Mouse (Mus musculus): ENCODE measurements around the gene Triml2. TPM values are rescaled to one million over a fixed set of nuclear protein-coding genes. Genes with fewer than 3 reads are reported as not detected.

The Triml2 gene
- polyA plus RNA-seq, 1 experiment from 2014 or later = not detected

GRCm38 (mm10) chr8:43243326-43243725, 63.0 kb downstream of the Triml2 start:
- Histone ChIP-seq H3K9me3 (no peaks in the 10 kb centered on the region), H3K4me1 (no peaks in the 10 kb centered on the region), H3K4me3 (replicated peaks) (no peak overlapping the region), H3K27me3 (no peaks in the 10 kb centered on the region), H3K4me2 (no peak overlapping the region), H3K9ac (no peak overlapping the region), H3K36me3 (replicated peaks) (no peaks in the 10 kb centered on the region), H3K27ac (no peak overlapping the region)
- WGBS = 88% methylated on average over 3 of the region's 3 CpGs
- no peak for ATAC-seq (ENCODE audit: low FRiP score)

Other genes starting within 250 kb of the Triml2 start
- not detected in 2 replicates for gene Triml1, start 39.1 kb upstream of the Triml2 start, polyA plus RNA-seq (2016; fragmentation: Nextera tagmentation; extraction: Ambion mirVana)
- gene Zfp42, start 126.4 kb downstream of the Triml2 start, polyA plus RNA-seq (2016; fragmentation: Nextera tagmentation; extraction: Ambion mirVana) = not detected in 2 replicates